Mouse (Mus musculus) erythroblast, adult 5-6 weeks (primary cell): Measurements from ENCODE around the gene Gm47959. TPM values are rescaled to one million over a fixed set of nuclear protein-coding genes. Genes with fewer than 3 reads are reported as not detected.
"Not testable (repeated sequence)": the region's sequence is repeated elsewhere in the genome, so short reads cannot be mapped to it uniquely, and the experiment has no call there.

Source experiments
- ATAC-seq: replicated peaks from 2 replicates; pipeline ENCODE4 v1.8.0; 2016; ENCODE audit warnings: moderate number of reproducible peaks, mild to moderate bottlenecking, moderate TSS enrichment, inconsistent platforms; ENCODE audit not compliant: poor library complexity, low FRiP score, severe bottlenecking
- total RNA-seq, 2 experiments: library from RNA; stranded (forward) in 1 of 2; stranded (reverse) in 1 of 2; fragments of 150-400 nt in 1 of 2; fragments of 200-764, 138-1000 nt in 1 of 2; gene quantifications; 2 replicates each; pipeline versions ENCODE4 v1.2.3 to v1.2.4; 2015 to 2017; ENCODE audit warnings: low replicate concordance in 2 of 2

Gene Gm47959
- total RNA-seq (2015; ENCODE audit: low replicate concordance) (not detected in 2 replicates), total RNA-seq (2017; ENCODE audit: low replicate concordance) (not detected in 2 replicates)

DNA sequence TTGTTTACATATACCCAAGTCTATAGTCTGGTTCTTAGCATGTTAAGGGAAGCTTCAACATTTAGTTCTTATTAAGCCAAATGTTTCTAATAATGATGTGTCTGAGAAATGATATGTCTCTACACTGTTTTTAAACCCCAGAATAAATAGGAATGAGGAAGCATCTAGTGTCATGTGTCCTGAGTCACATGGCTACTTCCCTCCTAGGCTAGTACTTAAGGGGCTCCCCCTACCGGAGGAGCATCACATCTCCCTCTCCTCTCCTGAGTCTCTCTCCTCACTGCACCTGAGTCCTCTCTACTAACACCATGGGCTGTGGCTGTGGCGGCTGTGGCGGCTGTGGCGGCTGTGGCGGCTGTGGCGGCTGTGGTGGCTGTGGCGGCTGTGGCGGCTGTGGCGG lies at the start of gene Gm47959:
Gene Gm47959 (plus strand): TSS at position 243 of the 400 bp plus-strand sequence.
- ATAC-seq: not testable (repeated sequence)

DNA sequence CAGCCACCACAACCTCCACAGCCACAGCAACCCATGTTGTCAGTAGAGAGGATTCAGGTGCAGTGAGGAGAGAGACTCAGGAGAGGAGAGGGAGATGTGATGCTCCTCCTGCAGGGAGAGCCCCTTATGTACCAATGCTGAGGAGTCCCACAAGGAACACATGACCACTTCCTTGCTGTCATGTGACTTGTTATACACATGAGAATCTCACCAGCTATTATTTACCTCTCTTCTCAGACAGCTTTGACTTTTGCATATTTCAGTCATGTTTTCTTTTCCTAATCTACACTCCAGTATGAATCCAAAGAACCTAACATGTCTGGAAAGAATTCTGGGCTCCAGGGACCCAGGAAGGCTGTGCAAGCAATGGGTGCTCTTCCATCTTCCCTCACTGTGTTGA lies 44.4 kb upstream of the Gm47959 start, which contains the start of gene Gm7544:
Gene Gm7544 (minus strand): TSS at position 101 of the 400 bp plus-strand sequence.
- not testable (repeated sequence) for ATAC-seq

GRCm38 (mm10) chr1:82959870-82960385 lies 40.4 kb upstream of the Gm47959 start, which contains the start of gene Gm47955:
Gene Gm47955 (plus strand): TSS chr1:82960286.
- ATAC-seq: no peak

DNA sequence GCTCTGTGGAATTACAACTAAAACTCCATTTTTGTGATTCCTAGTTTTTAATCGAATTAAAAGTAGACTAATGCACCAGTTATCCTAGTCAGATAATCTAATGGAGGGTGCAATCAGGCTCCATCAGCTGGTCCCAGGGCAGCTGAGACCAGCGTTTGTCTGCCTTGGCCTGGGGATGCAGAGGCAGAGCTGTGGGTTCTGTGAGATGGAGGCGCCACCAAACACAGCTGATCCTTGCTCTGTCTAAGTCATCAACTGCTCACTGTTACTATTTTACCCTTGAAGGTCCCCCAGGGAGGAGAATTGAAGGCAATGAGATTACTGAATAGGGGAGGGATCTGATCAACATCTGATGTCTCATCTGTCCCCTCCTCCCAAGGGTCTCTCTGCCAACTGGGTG lies 33.9 kb upstream of the Gm47959 start:
- ATAC-seq: no peak

GRCm38 (mm10) chr1:82972046-82972445 lies 28.3 kb upstream of the Gm47959 start:
- ATAC-seq: no peak

DNA sequence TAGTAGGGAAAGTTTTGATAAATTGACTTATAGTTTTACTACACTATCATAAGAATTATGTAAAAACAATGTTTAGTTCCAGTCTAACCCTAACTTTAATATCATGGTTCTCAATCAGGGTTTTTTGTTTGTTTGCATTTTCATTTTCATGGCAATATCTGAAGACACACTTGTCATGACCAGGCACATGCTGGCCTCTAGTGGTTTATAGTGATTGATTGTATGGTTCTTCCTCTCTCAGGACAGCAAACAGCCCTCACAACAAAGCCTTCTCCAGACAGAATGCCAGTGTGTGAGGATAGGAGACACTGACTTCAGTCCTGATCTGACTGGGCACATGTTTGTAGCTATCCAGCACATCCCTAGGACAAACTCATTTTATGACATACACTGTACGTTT lies 27.1 kb upstream of the Gm47959 start:
- ATAC-seq: no peak

GRCm38 (mm10) chr1:82973901-82974300 lies 26.4 kb upstream of the Gm47959 start:
- ATAC-seq: no peak

DNA sequence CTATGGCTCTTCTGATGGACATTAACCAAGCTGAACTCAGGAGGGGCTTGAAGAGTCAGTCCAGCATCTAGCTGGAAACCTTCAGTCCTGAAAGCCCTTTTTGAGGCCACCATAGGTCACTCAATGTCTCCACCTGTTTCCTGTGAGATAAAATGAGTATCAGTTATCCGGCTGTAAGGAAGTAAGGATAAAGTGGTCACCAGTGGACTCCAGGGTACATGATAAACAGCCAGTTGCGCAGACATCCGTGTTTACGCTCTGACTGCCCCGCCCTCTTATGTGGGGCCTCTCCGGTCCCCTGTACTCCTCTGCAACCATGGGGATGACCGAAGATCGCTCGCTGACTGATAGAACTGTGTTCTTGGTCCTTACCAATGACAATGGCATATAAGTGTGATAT lies 26.0 kb upstream of the Gm47959 start:
- ATAC-seq: no peak

GRCm38 (mm10) chr1:82975750-82976149 lies 24.6 kb upstream of the Gm47959 start:
- ATAC-seq: no peak

DNA sequence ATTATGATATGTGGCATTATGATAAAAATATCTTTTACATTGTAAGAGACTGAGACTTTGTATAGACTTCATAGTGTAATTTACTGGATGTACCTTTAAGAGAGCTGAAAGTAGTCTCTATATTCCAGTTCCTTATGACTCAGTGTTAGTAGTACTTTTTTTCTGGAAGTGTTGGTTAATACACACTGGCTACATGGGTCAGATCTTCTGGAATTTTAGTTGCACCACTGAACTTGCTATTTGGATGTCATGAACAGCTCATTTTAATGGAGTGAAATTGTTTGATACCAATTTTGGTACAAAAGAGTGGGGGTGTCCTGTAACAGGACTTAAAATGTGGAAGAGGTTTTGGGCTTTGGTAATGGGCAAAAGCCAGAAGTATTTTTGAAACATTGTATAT lies 22.5 kb upstream of the Gm47959 start:
- ATAC-seq: no peak

DNA sequence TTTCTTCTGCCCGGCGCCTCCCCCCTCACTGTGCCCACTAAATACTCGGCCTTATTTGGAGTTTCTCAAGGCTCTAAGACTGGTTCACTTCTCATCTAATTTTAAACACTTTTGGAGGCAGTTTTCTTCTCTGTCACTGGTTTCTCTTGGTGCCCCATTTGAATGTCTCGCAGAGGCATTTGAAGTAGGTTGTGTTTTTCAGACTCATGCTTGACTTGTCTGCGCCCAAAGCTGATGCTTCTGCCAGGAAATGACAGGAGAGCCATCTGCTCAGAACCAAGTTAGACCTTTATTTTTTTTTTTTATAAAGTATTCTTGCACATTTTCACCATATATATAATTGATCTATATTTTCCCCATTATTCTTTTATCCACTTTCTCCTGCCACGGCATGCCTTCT lies 13.6 kb upstream of the Gm47959 start:
- ATAC-seq: no peak

DNA sequence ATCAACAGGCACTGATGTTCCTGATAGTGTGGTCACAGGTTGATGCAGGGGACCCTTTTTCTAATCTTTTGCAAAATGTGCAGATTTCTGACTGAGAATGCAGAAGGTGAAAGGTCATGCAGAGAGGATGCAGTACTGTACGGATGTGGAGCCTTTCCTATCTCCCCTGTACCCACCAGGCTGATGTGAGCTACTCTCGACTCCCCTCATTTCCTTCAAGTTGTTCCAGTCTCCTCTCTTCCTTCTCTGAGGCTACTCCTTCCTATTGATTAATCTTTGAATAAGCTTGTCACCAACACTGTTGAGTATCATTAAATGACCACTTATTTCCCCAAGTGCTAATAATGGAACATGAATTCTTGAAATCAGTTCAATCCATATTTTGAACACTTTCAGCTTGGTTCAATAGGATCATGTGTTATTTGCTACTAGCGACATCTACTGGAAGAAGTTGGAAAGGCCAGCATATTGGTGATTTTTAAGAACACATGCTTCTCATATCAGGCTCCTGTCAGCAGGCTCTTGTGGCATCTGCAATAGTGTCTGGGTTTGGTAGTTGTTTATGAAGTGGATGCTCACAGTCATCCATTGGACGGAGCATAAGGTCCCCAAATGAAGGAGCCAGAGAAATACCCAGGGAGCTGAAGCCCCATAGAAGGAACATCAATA lies 12.7 kb upstream of the Gm47959 start:
- no peak for ATAC-seq

DNA sequence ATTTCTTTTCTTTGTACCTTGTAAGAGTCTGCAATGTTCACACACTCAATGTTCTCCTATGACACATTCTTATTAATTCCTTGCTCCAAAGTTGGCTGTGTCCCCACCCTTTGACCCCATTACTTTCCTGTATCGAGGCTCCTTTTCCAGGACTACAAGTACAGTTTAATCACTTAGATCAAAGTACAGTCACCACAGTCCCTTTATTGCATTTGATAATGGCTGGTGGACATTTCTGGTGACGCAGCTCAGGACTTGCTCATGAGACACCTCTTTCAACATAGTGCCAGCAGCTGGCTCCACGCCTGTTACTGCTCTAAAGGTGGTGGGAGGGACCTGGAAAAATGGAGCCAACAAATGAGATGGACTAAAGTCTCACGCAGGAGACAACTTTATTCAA lies 9.3 kb upstream of the Gm47959 start:
- no peak for ATAC-seq

DNA sequence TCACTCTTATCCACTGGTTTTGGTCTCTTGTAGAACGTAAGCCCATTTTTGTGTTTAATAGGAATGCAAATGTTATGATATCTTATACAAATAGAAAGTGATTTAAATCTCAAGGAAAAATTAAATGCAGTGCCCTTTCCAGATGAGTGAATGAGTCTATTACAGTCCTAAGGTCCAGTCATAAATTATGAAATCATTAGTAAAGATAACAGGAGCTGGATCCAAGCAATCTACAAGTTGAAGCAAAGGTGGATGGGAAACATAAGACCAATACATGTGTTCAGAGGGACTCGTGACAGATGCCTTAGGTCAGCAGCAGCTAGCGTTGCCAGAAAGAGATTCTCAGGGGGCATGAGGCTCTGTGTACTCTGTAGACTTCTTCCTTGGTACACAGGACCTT lies 8.8 kb upstream of the Gm47959 start:
- ATAC-seq: no peak

- ATAC-seq: no peak
Measured at GRCm38 (mm10) chr1:82992093-82992492, 8.3 kb upstream of the Gm47959 start.

DNA sequence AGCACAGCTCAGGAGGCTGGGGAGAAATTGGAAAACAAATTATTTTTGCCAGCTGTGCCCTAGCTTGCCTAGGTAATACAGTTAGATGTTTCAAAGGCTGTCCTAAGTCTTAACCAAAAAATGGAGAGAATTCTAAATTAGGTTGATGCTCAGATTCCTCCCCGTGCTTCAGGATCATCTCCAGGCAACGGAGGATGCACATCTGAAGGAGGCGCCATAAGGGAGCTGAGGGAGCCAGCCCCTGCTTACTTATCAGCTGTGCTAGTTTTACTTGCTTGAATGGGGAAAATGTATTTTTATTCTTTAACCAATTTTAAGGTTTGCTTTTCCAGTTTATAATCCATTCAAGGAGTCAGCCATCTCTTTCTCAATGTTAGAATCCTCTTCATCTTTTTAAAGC lies 6.4 kb upstream of the Gm47959 start:
- no peak for ATAC-seq

DNA sequence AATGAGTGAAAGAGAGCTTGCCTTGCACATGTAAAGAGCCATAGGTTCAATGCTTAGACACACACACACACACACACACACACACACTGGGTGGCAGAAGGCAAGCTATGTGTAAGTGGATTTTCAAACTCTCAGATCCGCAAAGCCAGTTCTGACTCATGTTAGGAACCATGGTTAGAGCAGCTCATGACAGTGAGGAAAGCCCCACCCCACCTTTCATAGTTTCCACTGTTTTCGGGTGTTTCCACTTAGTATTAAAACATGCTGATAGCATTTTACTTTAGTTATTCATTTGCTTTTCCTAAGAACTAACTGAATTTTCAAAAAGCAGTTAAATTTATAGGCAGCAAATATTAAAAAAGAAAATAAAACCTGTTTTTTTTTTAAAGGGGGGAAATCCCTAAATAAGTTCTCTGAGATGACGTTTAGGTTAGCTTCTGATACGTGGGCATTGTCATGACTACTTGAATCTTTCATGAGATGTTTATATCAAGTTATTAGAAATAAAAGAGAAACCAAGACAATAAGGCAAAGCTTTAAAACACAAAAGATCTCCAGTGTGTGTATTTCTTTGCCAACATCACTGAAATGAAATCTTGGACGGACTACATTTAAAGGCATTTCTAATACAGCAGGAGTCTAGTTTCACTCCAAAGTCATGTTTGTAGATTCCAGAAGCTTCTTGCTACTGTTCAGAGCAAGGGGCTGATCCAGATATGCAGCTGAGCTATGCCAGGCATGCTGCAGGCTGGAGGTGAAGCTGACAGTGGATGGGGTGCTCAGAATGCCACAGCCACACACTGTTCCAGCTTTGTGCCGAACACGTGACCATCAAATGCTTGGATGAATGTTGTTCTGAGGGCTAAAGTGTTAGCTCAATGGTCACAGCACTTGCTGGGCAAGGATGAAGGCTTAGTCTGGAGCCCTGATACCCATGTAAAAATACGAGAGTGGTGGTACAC lies 6.2 kb downstream of the Gm47959 start:
- no peak for ATAC-seq

GRCm38 (mm10) chr1:83007471-83007870 lies 7.1 kb downstream of the Gm47959 start:
- no peak for ATAC-seq

DNA sequence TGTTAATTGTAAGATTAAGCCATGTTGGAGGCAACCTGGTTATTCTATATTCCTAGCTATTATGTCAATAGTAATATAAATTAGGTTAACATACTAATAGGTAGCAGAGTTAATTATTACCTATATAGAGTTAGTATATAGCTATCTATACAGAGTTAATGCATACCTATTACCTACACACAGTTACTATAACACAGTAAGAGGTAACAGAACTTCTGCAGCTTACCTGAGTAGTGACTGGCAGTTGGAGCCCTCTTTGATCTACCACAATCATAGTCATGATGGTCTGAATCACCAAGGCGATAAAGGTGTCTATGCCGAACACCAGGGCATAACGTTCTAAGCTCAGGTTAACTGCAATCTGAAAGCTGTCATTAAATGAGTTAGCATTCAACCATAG lies 14.1 kb downstream of the Gm47959 start:
- no peak for ATAC-seq

DNA sequence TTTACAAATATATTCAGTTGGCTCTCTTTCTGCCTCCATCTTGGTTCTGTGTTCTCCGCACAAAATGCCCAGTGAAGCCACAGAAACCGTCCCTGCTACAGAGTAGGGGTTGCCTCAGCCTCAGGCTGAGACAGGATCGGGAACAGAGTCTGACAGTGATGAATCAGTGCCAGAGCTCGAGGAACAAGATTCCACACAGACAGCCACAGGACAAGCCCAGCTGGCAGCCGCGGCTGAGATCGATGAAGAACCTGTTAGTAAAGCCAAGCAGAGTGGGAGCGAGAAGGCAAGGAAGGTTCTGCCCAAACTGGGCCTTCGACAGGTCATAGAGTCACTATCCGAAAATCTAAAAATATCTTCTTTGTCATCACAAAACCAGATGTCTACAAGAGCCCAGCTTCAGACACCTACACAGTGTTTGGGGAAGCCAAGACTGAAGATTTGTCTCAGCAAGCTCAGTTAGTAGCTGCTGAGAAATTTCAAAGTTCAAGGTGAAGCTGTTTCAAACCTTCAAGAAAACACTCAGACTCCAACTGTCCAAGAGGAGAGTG lies 15.1 kb downstream of the Gm47959 start:
- no peak for ATAC-seq
